Mouse (Mus musculus) brain, embryonic 14.5 days (tissue): ENCODE measurements around the gene B230307C23Rik. TPM values are rescaled to one million over a fixed set of nuclear protein-coding genes. Genes with fewer than 3 reads are reported as not detected.
"Not testable (repeated sequence)": the region's sequence is repeated elsewhere in the genome, so short reads cannot be mapped to it uniquely, and the experiment has no call there.

Source experiments
- DNase-seq: peaks from one replicate; pipeline ENCODE4 v3.0.0-alpha.2; 2011; ENCODE audit warnings: low read depth
- CTCF ChIP-seq: fragments of 200-500 bp; IDR thresholded peaks from 2 replicates; pipeline ENCODE4 v1.5.1; 2012; ENCODE audit warnings: inconsistent platforms, mild to moderate bottlenecking, moderate library complexity, borderline replicate concordance; ENCODE audit not compliant: insufficient read depth, insufficient read length; ENCODE audit errors: extremely low read depth
- POLR2A ChIP-seq: fragments of 200-500 bp; IDR thresholded peaks from 2 replicates; pipeline ENCODE4 v1.6.1; 2012; ENCODE audit warnings: mild to moderate bottlenecking, inconsistent platforms, borderline replicate concordance; ENCODE audit not compliant: poor library complexity, insufficient read depth, insufficient read length, severe bottlenecking; ENCODE audit errors: extremely low read depth
- polyA plus RNA-seq: library from polyadenylated mRNA; depleted of rRNA; stranded (reverse); fragments of >200 nt; gene quantifications from 2 replicates; pipeline ENCODE4 v1.2.3, GENCODE M21; 2012; rRNA removed

The B230307C23Rik gene
- polyA plus RNA-seq, 1 experiment, result 15.4 TPM

- no peak for TF ChIP-seq POLR2A
- peak; percentile 10; the same call in 1 of the 2 replicates for TF ChIP-seq CTCF
Measured at GRCm38 (mm10) chr16:98041676-98042075, 44.6 kb downstream of the B230307C23Rik start.

GRCm38 (mm10) chr16:98079382-98079781 lies 82.3 kb downstream of the B230307C23Rik start:
- not testable (repeated sequence) for DNase-seq

More at GRCm38 (mm10) chr16:98041676-98042075, 44.6 kb downstream of the B230307C23Rik start:
- DNase-seq, result peak; percentile 18

- peak; percentile 75 for DNase-seq
Measured at GRCm38 (mm10) chr16:98081140-98081539, 84.0 kb downstream of the B230307C23Rik start.

Other genes with a start within 250 kb of the B230307C23Rik start
- gene Ripk4, start 233.5 kb upstream of the B230307C23Rik start, polyA plus RNA-seq, result 1.1 TPM in 2 replicates
- gene Prdm15, start 145.5 kb upstream of the B230307C23Rik start, polyA plus RNA-seq, result 24.7 and 27.6 TPM in 2 replicates
- gene C2cd2, start 34.7 kb upstream of the B230307C23Rik start, polyA plus RNA-seq, result 11.4 and 15.2 TPM in 2 replicates
- 14.1 and 17.4 TPM in 2 replicates for gene Zbtb21, start 34.7 kb upstream of the B230307C23Rik start, polyA plus RNA-seq
- 5.5 and 10.0 TPM in 2 replicates for gene A630089N07Rik, start 85.1 kb downstream of the B230307C23Rik start, polyA plus RNA-seq